Mouse (Mus musculus) forebrain, embryonic 15.5 days (tissue): ENCODE measurements around the gene Rasgef1c. TPM values are rescaled to one million over a fixed set of nuclear protein-coding genes. Genes with fewer than 3 reads are reported as not detected.

ENCODE experiments used
- ATAC-seq: fragments of 200-750 bp; cut with Nextera tagmentation; replicated peaks from 2 replicates; pipeline ENCODE4 v1.8.0; 2017; ENCODE audit warnings: mild to moderate bottlenecking, moderate TSS enrichment, moderate library complexity
- H3K27ac ChIP-seq: fragments of 300-500 bp; sonication (generic); replicated peaks from 2 replicates; pipeline ENCODE4 v1.5.1; 2015; ENCODE audit warnings: mild to moderate bottlenecking, inconsistent platforms
- H3K27me3 ChIP-seq: fragments of 300-500 bp; sonication (generic); 2 replicates; pipeline ENCODE4 v1.6.1; 2015; ENCODE audit warnings: inconsistent platforms
- H3K36me3 ChIP-seq: fragments of 300-500 bp; sonication (generic); 2 replicates; pipeline ENCODE4 v1.6.1; 2015; ENCODE audit warnings: mild to moderate bottlenecking, inconsistent platforms
- H3K4me1 ChIP-seq: fragments of 300-500 bp; sonication (generic); 2 replicates; pipeline ENCODE4 v1.6.1; 2015; ENCODE audit warnings: inconsistent platforms
- H3K4me2 ChIP-seq: fragments of 300-500 bp; sonication (generic); replicated peaks from 2 replicates; pipeline ENCODE4 v1.6.1; 2015; ENCODE audit warnings: mild to moderate bottlenecking, inconsistent platforms
- H3K4me3 ChIP-seq: fragments of 300-500 bp; sonication (generic); 2 replicates; pipeline ENCODE4 v1.5.1; 2015; ENCODE audit warnings: mild to moderate bottlenecking, inconsistent platforms
- H3K9ac ChIP-seq: fragments of 300-500 bp; sonication (generic); replicated peaks from 2 replicates; pipeline ENCODE4 v1.6.1; 2015; ENCODE audit warnings: mild to moderate bottlenecking, inconsistent platforms
- H3K9me3 ChIP-seq: fragments of 300-500 bp; sonication (generic); 2 replicates; pipeline ENCODE4 v1.6.1; 2016; ENCODE audit warnings: inconsistent platforms
- WGBS: fragments of 180-500 bp; shearing (Covaris S2); methylation state at CpG from one replicate; pipeline ENCODE4 v1.1.7; 2015; ENCODE audit warnings: mixed read lengths; 5-methylcytosine and 5-hydroxymethylcytosine counted together
- polyA plus RNA-seq: library from polyadenylated mRNA; unstranded; fragments of >200 nt; fragmentation: Nextera tagmentation; extraction: Ambion mirVana; gene quantifications from 2 replicates; pipeline ENCODE4 v1.2.1, GENCODE M21; 2015

Gene Rasgef1c
- polyA plus RNA-seq, 1 experiment from 2014 or later = 14.8 TPM

DNA sequence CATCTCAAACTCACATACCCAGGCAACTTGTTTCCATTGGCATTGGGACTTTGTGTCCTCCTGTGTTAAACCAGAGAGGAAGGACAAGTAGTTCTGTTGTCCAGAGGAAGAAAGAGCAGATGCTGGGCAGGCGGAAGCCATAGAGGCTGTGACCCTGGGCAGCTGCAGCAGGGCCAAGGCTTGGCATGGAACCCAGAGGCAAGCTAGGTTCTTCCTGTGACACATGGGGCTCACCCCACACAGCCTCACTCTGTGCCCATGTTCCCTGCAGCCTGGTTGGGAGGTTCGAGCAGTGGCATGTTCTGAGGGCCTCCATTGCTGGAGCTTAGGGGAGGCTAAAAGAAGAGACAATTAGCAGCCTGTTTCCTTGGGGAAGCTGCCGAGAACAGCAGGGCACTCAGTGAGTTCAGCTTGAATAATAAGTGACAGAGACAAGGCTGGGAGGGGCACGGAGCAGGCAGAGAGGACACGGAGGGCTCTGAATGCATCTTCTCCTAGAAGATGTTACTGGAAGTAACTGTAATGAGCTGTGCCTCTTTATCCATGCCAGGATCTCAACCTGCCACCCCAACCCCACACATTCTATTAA is 29.5 kb downstream of the Rasgef1c start:
- Histone ChIP-seq H3K4me1 (peaks cover 29% of the 10 kb centered on the region), H3K4me3 (no peak overlapping the region), H3K36me3 (no peaks in the 10 kb centered on the region), H3K9me3 (no peaks in the 10 kb centered on the region), H3K9ac (no peak overlapping the region), H3K4me2 (no peak overlapping the region), H3K27ac (no peak overlapping the region; the same call in 1 of the 2 replicates), H3K27me3 (no peaks in the 10 kb centered on the region)
- WGBS = 28% methylated on average over 5 of the region's 5 CpGs
- ATAC-seq = no peak

DNA sequence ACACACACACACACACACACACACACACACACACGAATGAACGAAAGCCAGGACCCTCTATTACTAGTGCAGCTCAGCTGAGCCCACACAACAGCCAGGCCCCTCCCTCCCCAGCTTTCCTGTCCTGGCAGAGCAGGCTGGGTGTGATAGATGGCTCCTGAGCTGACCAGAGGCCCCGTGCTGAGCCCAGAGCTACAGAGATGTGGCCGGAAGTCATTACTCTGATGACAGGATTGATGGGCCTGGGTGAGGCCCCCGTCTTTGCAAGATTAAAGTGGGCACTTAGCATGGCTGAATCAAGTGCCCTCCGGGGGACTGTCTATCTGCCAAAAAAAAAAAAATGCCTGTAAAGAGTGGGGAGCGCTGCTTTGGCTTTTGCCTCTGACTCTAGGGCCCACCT is 30.2 kb downstream of the Rasgef1c start:
- Histone ChIP-seq H3K4me2 (no peak overlapping the region), H3K36me3 (no peaks in the 10 kb centered on the region), H3K27me3 (no peaks in the 10 kb centered on the region), H3K27ac (no peak overlapping the region; the same call in 1 of the 2 replicates), H3K4me1 (peaks cover 25% of the 10 kb centered on the region), H3K9ac (no peak overlapping the region), H3K9me3 (no peaks in the 10 kb centered on the region), H3K4me3 (no peak overlapping the region)
- 0 out of 2 replicates have a peak, but pooled peaks have one; percentile 4 for ATAC-seq
- 30% methylated on average over 7 of the region's 7 CpGs for WGBS

DNA sequence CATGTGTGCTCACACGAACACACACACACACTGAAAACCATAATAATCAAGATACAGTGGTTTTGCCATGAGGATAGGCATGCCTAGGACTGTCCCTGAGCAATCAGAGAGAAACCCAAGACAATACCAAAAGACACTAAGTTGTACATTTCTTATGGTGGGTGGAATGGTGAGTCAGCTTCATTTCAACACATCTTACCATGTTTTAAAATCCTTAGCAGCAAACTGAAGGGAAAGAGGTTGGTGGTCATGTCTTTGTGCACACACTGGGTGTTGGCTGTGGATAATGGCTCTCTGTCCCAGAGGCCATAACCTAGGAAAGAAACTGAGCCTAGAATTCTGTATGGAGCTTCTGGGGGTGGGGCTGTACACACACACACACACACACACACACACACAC is 32.2 kb downstream of the Rasgef1c start:
- ATAC-seq = no peak

DNA sequence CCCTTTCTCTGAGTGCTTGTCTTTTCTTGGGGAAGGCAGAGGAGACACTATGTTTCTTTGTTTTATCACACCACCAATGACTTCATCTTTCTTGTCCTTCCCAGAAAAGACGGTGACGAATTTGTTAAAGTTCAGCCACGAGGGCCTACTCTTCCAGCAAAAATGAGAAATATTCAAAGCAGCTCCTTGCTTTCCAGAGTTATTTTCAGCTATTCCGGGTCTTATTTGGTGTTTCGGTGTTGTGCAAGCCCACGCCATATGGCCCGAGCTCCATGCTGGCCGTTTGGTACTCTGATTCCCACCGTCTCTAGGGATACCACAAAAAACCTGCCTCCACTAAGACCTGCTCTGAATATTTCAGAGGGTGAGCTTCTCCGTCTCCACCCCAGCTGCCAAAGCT is 32.7 kb downstream of the Rasgef1c start:
- H3K4me3 ChIP-seq = no peak overlapping the region
- H3K9ac ChIP-seq = no peak overlapping the region
- H3K27me3 ChIP-seq = no peaks in the 10 kb centered on the region
- H3K4me2 ChIP-seq = no peak overlapping the region
- no peak for ATAC-seq
- no peak overlapping the region for H3K27ac ChIP-seq
- no peaks in the 10 kb centered on the region for H3K36me3 ChIP-seq
- H3K4me1 ChIP-seq = peaks cover 23% of the 10 kb centered on the region
- WGBS = 44% methylated on average over 10 of the region's 10 CpGs
- no peaks in the 10 kb centered on the region for H3K9me3 ChIP-seq

More for the DNA sequence above, 32.2 kb downstream of the Rasgef1c start:
- no peak overlapping the region for H3K9ac ChIP-seq
- H3K36me3 ChIP-seq = no peaks in the 10 kb centered on the region
- H3K27ac ChIP-seq = no peak overlapping the region
- H3K27me3 ChIP-seq = no peaks in the 10 kb centered on the region
- H3K4me3 ChIP-seq = no peak overlapping the region
- no peaks in the 10 kb centered on the region for H3K9me3 ChIP-seq
- WGBS = 93% methylated on average over 1 of the region's 1 CpGs
- peaks cover 20% of the 10 kb centered on the region for H3K4me1 ChIP-seq
- no peak overlapping the region for H3K4me2 ChIP-seq

DNA sequence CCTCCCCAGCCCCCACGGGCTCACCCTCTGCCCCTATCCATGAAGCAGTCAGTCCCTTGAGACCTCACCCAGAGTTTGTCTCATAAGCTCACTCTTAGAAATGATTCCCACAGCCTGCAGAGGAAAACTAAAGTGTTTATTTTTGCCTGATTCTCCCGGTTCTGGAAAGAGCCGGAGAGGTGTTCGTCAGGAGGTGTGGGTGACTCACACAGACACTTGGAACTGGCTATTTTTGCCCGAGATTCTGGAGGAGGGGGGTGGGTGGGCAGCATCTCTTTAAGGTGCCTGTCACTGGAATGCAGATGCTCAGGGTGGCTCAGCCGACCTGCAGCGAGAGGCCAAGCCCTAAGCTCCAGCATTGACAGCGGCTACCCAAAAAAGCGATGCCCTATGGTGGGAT is 34.8 kb downstream of the Rasgef1c start:
- H3K9ac ChIP-seq = no peak overlapping the region
- no peaks in the 10 kb centered on the region for H3K36me3 ChIP-seq
- ATAC-seq = no peak
- no peaks in the 10 kb centered on the region for H3K27me3 ChIP-seq
- peaks cover 19% of the 10 kb centered on the region for H3K4me1 ChIP-seq
- H3K4me2 ChIP-seq = no peak overlapping the region
- no peaks in the 10 kb centered on the region for H3K9me3 ChIP-seq
- no peak overlapping the region for H3K4me3 ChIP-seq
- WGBS = 82% methylated on average over 9 of the region's 9 CpGs
- H3K27ac ChIP-seq = no peak overlapping the region

DNA sequence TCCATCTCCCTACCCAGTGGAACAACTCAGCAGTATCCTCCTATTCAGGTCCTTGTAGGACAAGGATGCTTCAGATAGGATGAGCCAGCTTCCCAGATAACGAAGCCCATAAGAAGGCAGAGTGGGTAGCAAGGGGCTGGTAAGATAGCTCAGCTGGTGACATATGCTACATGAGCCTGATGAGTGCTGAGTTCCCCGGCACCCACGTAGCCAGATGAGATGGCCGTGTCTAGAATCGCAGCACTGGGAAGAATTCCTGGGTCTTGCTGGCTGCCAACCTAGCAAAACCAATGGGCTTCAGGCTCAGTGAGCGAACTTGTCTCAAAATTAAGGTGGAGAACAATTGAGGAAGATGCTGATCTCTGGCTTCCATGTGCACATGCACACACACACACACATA is 36.1 kb downstream of the Rasgef1c start:
- Histone ChIP-seq H3K27me3 (no peaks in the 10 kb centered on the region), H3K9me3 (no peaks in the 10 kb centered on the region), H3K4me1 (peaks cover 12% of the 10 kb centered on the region), H3K4me3 (no peak overlapping the region), H3K36me3 (no peaks in the 10 kb centered on the region), H3K27ac (no peak overlapping the region), H3K9ac (no peak overlapping the region), H3K4me2 (no peak overlapping the region)
- WGBS = 85% methylated on average over 6 of the region's 6 CpGs
- no peak for ATAC-seq

DNA sequence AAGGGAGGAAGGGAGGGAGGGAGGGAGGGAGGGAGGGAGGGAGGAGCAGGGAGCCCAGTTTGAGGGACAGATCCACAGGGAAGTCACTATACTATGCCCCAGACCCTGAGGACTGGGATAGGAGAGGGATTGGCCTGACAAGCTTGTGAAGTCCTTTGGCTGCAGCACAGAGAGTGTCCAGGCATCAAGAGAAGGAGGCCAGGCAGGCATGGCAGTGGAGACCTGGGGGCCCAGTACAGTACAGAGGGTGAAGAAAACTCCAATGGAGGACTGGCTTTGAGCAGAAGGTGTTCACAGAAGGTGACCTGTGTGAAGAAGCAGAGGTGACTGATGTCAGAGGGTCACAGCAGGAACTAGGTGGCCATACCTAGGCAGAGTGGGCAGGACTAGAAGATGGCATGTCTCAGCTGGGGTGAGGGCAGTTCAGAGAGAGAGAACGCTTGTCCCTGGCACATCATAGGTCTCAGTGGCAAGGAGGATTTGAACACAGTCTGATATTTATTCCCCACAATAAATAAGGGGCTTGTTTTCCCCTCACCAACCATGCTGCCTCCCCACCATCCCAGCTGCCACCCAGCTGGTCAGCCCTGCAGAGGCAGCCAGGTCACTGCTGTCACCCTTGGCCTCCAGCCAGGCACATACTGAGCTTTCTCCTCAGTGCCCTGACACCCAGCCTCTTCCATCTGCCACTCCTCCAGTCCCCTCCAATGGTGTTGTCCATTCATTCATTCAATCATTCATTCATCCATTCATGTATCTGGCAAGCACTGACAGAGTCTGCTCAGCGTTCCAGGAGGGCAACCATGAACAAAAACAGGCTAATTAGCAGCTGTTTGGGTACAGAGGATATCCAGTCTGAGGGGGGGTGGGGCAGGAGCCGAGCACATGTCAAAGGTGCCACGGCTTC is 36.9 kb downstream of the Rasgef1c start:
- WGBS = 13% methylated on average over 4 of the region's 4 CpGs
- Histone ChIP-seq H3K27ac (peak overlapping the region; percentile 53), H3K36me3 (no peaks in the 10 kb centered on the region), H3K4me2 (no peak overlapping the region), H3K9me3 (no peaks in the 10 kb centered on the region), H3K4me1 (peaks cover 12% of the 10 kb centered on the region), H3K27me3 (no peaks in the 10 kb centered on the region), H3K4me3 (no peak overlapping the region), H3K9ac (no peak overlapping the region)
- peak; percentile 83 for ATAC-seq

DNA sequence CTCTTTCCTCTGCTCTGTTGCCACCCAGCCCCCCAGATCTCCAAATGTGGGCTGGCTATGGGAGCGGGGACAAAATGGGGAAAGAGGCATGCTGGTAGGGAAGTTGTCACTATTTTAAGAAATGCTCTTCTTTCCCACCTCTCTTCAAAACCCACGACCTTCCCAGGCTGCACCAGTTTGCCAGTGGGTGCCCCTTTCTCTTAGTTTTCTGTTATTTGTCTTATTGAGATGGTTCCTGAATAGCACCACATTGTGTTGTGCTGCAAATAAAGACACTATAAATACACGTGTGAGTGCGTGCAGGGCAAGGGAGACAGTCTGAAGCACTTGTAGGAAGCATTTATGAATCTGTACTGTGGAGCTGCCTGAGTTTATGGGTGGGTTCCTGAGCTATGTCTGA is 41.2 kb downstream of the Rasgef1c start:
- Histone ChIP-seq H3K9ac (no peak overlapping the region), H3K9me3 (0 out of 2 replicates have a peak, but pooled peaks cover 5% of the 10 kb centered on the region), H3K36me3 (no peaks in the 10 kb centered on the region), H3K27ac (no peak overlapping the region), H3K4me1 (peaks cover 10% of the 10 kb centered on the region), H3K27me3 (no peaks in the 10 kb centered on the region), H3K4me3 (no peak overlapping the region), H3K4me2 (no peak overlapping the region)
- WGBS = 60% methylated on average over 4 of the region's 4 CpGs
- ATAC-seq = no peak

DNA sequence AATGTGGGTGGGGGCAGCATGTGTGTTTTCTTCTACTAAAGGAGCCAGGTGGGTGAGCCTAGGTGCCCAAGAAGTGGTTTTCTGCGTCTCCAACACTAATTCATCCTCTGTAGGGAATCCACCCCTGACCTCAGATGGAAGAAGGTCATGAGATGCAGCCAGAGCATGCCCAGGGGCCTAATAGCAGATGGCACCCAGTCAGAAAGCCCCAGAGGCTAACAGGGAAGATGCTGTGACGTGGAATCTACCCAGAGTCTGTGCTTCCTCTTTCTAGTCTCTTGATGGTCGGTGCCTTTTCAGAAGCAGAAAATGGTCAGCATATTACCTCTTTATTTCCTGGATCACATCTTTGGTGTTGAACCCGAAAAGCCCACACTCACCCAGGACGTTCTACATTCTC is 42.3 kb downstream of the Rasgef1c start:
- WGBS = 88% methylated on average over 5 of the region's 5 CpGs
- Histone ChIP-seq H3K27ac (no peak overlapping the region), H3K4me3 (no peak overlapping the region), H3K27me3 (no peaks in the 10 kb centered on the region), H3K9me3 (0 out of 2 replicates have a peak, but pooled peaks cover 5% of the 10 kb centered on the region), H3K4me1 (peaks cover 3% of the 10 kb centered on the region), H3K9ac (no peak overlapping the region), H3K36me3 (no peaks in the 10 kb centered on the region), H3K4me2 (no peak overlapping the region)
- ATAC-seq = no peak

DNA sequence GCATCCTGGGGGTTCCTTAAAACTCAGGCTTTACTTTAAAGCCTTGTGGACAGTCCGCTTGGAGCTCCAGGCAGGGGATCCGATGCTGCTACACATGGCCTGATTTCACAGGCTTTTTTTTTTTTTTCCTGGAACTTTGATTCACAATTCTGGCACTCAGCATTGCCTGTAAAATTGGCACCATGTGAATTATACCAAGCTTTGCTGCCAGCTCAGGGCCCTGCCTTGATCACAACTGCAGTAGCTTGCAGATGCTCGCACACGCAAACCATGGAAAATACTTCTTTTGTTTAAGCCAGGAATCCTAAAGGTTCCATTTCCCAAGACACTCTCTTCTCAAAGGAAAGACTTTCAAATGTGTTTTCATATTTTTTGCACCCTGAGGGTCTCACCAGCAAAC is 44.1 kb downstream of the Rasgef1c start:
- H3K4me1 ChIP-seq = no peaks in the 10 kb centered on the region
- 80% methylated on average over 4 of the region's 4 CpGs for WGBS
- H3K27me3 ChIP-seq = no peaks in the 10 kb centered on the region
- H3K27ac ChIP-seq = no peak overlapping the region
- H3K9ac ChIP-seq = no peak overlapping the region
- no peaks in the 10 kb centered on the region for H3K36me3 ChIP-seq
- no peak overlapping the region for H3K4me2 ChIP-seq
- H3K9me3 ChIP-seq = 0 out of 2 replicates have a peak, but pooled peaks cover 5% of the 10 kb centered on the region
- no peak overlapping the region for H3K4me3 ChIP-seq
- no peak for ATAC-seq

DNA sequence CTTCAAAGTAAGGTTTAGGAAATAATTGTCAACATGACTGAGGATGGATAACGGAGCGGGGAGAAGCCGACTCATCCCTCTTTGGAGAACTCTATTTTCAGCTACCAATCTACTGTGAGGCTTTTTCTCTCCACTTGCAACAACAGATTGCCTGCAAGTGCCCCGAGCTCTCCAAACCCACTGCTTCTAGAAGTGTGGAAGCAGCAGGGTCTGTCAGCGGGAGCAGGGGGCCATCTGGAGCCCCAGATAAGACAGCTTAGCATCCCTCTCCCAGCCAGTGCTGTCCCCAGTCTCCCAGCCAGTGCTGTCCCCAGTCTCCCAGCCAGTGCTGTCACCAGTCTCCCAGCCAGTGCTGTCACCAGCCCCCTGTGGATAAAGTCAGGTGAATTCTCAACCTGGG is 48.2 kb downstream of the Rasgef1c start:
- Histone ChIP-seq H3K27me3 (no peaks in the 10 kb centered on the region), H3K9me3 (0 out of 2 replicates have a peak, but pooled peaks cover 5% of the 10 kb centered on the region), H3K9ac (no peak overlapping the region), H3K36me3 (no peaks in the 10 kb centered on the region), H3K4me2 (no peak overlapping the region), H3K4me1 (no peaks in the 10 kb centered on the region), H3K4me3 (no peak overlapping the region), H3K27ac (peak overlapping the region; percentile 15; the same call in 1 of the 2 replicates)
- ATAC-seq = 0 out of 2 replicates have a peak, but pooled peaks have one; percentile 26
- 73% methylated on average over 5 of the region's 5 CpGs for WGBS

DNA sequence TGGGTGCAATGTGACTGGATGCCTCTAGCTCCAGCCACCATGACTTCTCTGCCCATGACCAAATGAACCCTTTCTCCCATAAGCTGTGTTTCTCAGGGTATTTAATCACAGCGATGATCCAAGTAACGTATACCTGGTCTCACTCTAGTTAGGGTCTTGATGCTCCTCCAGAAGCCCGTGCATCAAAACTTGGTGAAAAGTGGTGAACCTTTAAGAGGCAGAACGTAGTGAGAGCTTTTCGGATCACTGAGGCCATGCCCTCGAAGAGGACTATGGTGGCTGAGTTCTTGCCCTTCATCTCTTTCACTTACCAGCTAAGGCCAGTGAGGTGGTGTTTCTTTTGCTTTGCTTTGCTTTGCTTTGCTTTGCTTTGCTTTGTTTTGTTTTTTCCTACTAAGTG is 52.0 kb downstream of the Rasgef1c start:
- Histone ChIP-seq H3K27me3 (no peaks in the 10 kb centered on the region), H3K9ac (no peak overlapping the region), H3K4me3 (no peak overlapping the region), H3K4me1 (no peaks in the 10 kb centered on the region), H3K36me3 (no peaks in the 10 kb centered on the region), H3K9me3 (no peaks in the 10 kb centered on the region), H3K27ac (no peak overlapping the region), H3K4me2 (no peak overlapping the region)
- WGBS = 95% methylated on average over 6 of the region's 6 CpGs
- no peak for ATAC-seq
